Mouse (Mus musculus): ENCODE results near the gene Gbe1. TPM values are rescaled to one million over a fixed set of nuclear protein-coding genes. Genes with fewer than 3 reads are reported as not detected.

Gbe1 gene
- polyA plus RNA-seq (2012; rRNA removed) = 4.4 and 5.1 TPM in 2 replicates

DNA sequence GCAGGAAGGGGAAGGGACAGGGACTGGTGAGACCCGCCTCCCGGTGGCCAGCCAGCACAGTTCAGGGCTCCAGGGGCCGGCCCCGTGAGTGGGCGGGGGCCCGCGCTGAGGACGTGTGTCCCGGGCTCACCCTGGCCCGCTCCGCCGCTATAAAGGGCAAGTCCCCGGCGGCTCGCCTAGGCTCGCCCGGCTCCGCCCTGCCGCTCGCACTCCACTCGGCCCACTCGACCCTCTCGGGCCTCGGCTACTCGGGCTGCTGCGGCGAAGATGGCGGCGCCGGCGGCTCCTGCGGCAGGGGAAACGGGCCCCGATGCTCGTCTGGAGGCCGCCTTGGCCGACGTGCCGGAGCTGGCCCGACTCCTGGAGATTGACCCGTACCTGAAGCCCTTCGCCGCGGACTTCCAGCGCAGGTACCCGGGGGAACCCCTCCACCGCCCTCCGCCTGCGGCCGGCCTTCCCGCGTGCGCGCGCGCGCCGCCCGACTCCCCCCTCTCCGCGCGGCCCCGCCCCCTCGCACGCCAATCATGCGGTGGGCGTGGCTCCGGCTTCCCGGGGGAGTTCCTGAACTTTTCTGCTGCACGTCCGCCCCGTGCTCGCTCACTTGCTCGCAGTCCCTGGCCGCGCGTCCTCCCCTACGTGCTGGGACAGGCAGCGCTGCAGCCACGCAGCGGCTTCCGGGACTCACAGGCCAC, at the start of gene Gbe1:
Gbe1 (plus strand) TSS at position 64 of the 692 bp plus-strand sequence.
- no peaks in the 10 kb centered on the region for H3K27me3 ChIP-seq (ENCODE audit: control insufficient read depth, insufficient read depth, low read length)
- TF ChIP-seq CTCF (IDR thresholded peaks at IDR 0.05; ENCODE audit: extremely low read depth, insufficient read depth, insufficient read length, insufficient replicate concordance) (0 out of 2 replicates have a peak, but pooled peaks have one; percentile 11), POLR2A (IDR thresholded peaks at IDR 0.05; ENCODE audit: low read depth, low read length) (peak; percentile 74)
- peak within 1 kb of the TSS; percentile 99 for H3K27ac ChIP-seq (ENCODE audit: insufficient read depth, low read length)
- peak within 1 kb of the TSS; percentile 71 for H3K4me3 ChIP-seq (ENCODE audit: extremely low read depth, insufficient read depth, insufficient read length)
- under 1% methylated on average over 80 of the region's 82 CpGs for WGBS
- DNase-seq (ENCODE audit: low read depth in 1 of 2, low spot score in 2 of 2) = peak; percentile 73 to 85
- H3K36me3 ChIP-seq (ENCODE audit: control insufficient read depth, insufficient read depth, low read length) = no peaks in the 10 kb centered on the region
- H3K4me1 ChIP-seq (ENCODE audit: control insufficient read depth, insufficient read depth, insufficient read length) = no peaks in the 10 kb centered on the region; the same call in 1 of the 2 replicates

DNA sequence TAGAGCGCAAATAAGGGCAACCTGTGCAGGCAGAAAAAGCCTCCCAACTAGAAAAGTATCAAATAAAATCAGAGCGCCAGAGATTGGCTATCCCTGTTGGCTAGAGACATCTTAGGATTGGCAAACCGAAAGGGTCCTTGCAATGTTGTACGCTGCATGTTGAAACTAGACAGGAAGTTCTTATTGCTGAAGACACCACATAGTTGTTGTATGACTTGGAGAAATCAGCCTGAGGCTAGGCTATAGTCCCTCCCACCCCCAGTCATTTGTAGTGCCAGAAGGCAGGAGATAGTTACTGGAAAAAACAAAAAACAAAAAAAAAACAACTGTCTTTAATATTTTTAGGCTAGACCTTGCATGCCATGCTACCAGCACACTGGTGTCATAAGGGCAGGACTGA, 3.1 kb upstream of the Gbe1 start:
- H3K4me3 ChIP-seq (ENCODE audit: extremely low read depth, insufficient read depth, insufficient read length) = no peak overlapping the region
- WGBS = 89% methylated on average over 4 of the region's 4 CpGs
- TF ChIP-seq POLR2A (IDR thresholded peaks at IDR 0.05; ENCODE audit: low read depth, low read length) = no peak
- TF ChIP-seq CTCF (IDR thresholded peaks at IDR 0.05; ENCODE audit: extremely low read depth, insufficient read depth, insufficient read length, insufficient replicate concordance) = no peak
- no peak for DNase-seq (ENCODE audit: low read depth in 1 of 2, low spot score in 2 of 2)
- no peak overlapping the region for H3K27ac ChIP-seq (ENCODE audit: insufficient read depth, low read length)
- no peaks in the 10 kb centered on the region for H3K27me3 ChIP-seq (ENCODE audit: control insufficient read depth, insufficient read depth, low read length)
- H3K4me1 ChIP-seq (ENCODE audit: control insufficient read depth, insufficient read depth, insufficient read length) = no peaks in the 10 kb centered on the region; the same call in 1 of the 2 replicates
- H3K36me3 ChIP-seq (ENCODE audit: control insufficient read depth, insufficient read depth, low read length) = no peaks in the 10 kb centered on the region

DNA sequence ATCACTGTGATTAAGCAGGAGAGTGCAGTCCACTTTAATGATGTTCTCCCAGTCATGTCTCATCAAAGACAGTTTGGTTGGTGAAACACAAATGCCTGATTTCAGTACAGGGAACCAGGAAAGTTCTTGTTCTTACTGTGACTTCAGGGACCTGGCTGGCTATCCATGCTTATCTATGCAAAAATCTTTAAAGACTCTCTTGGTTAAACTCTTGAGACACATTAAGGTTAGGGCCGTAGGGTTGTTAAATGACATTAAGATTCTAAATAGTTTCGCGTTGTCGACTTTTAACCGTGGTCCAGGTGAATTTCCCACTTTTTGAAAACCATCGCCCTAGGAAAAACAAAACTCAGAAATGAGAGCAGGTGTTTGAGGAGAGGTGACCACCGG, 258 bp upstream of the Gbe1 start:
- no peaks in the 10 kb centered on the region for H3K36me3 ChIP-seq (ENCODE audit: control insufficient read depth, insufficient read depth, low read length)
- H3K27ac ChIP-seq (ENCODE audit: insufficient read depth, low read length) = peak overlapping the region; percentile 99
- DNase-seq (ENCODE audit: low read depth in 1 of 2, low spot score in 2 of 2) = no peak
- H3K4me3 ChIP-seq (ENCODE audit: extremely low read depth, insufficient read depth, insufficient read length) = peak overlapping the region; percentile 71
- H3K4me1 ChIP-seq (ENCODE audit: control insufficient read depth, insufficient read depth, insufficient read length) = no peaks in the 10 kb centered on the region; the same call in 1 of the 2 replicates
- H3K27me3 ChIP-seq (ENCODE audit: control insufficient read depth, insufficient read depth, low read length) = no peaks in the 10 kb centered on the region
- TF ChIP-seq POLR2A (IDR thresholded peaks at IDR 0.05; ENCODE audit: low read depth, low read length) = no peak
- under 1% methylated on average over 7 of the region's 7 CpGs for WGBS

DNA sequence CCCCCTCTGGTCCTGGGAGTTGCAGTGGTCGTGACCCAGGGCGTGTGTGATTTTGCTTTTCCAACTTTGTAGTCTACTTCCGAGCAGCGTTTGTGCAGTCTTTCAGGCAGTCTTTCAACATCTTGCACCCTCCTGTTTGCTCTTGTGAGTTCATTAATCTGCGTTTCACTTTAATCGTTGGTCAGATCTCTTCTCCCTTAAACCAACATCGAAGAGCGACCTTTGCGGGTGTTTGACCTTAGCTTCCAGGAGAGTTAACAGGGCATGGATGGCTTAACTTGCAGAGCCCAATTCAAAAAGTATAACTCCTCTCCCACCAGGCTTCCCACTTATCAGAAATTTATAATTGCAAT, 805 bp downstream of the Gbe1 start:
- H3K36me3 ChIP-seq (ENCODE audit: control insufficient read depth, insufficient read depth, low read length) = no peaks in the 10 kb centered on the region
- H3K27ac ChIP-seq (ENCODE audit: insufficient read depth, low read length) = peak overlapping the region; percentile 99
- no peaks in the 10 kb centered on the region for H3K27me3 ChIP-seq (ENCODE audit: control insufficient read depth, insufficient read depth, low read length)
- no peak for DNase-seq (ENCODE audit: low read depth in 1 of 2, low spot score in 2 of 2)
- TF ChIP-seq POLR2A (IDR thresholded peaks at IDR 0.05; ENCODE audit: low read depth, low read length) (no peak), CTCF (IDR thresholded peaks at IDR 0.05; ENCODE audit: extremely low read depth, insufficient read depth, insufficient read length, insufficient replicate concordance) (no peak)
- WGBS = 1% methylated on average over 9 of the region's 9 CpGs
- no peaks in the 10 kb centered on the region; the same call in 1 of the 2 replicates for H3K4me1 ChIP-seq (ENCODE audit: control insufficient read depth, insufficient read depth, insufficient read length)
- H3K4me3 ChIP-seq (ENCODE audit: extremely low read depth, insufficient read depth, insufficient read length) = peak overlapping the region; percentile 71

DNA sequence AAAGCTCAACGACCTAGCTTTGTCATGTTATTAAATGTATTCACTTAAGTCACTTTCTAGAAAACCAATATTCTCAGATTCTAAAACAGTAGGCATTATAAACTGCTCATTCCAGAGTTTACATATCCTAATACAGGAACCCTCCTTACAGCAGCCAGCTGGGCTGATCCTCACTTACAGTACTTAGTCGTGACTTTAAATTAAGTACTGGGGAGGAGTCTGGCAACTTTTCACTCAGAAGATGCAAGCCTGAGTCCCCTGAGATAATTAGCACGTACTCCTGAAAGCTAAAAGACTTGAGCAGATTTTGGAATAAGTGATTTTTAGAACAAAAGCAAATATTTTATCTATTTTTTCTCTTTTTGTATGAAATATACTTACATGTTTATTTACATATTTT, 1.5 kb downstream of the Gbe1 start:
- Histone ChIP-seq H3K4me3 (ENCODE audit: extremely low read depth, insufficient read depth, insufficient read length) (no peak overlapping the region), H3K27ac (ENCODE audit: insufficient read depth, low read length) (no peak overlapping the region)
- WGBS = 62% methylated on average over 3 of the region's 3 CpGs

DNA sequence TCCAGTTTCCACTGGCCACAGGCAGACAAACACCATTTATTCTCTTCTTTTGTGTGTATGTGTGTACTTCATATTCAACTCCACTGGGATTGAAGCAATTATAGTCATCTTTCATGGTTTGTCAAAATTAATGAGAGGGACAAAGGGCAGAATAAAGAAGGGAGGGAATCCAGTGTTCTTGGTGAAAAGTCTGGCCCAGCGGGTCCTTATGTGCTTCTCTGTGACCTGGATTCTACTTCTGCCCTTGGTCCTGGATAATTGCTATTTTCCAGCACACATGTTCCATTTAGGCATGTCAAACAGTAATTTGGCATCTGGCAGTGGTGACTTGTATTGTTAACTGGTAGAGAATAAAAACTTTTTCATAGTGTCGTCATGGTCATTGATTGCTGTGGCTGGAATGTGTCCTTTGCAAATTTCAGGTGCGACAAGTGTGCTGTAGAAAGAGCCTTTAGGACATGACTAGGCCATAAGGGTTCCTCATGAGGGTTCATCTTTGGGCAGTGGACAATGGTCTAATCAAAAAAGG, 2.2 kb downstream of the Gbe1 start:
- H3K36me3 ChIP-seq (ENCODE audit: control insufficient read depth, insufficient read depth, low read length) = no peaks in the 10 kb centered on the region
- no peaks in the 10 kb centered on the region for H3K27me3 ChIP-seq (ENCODE audit: control insufficient read depth, insufficient read depth, low read length)
- DNase-seq (ENCODE audit: low read depth in 1 of 2, low spot score in 2 of 2) = no peak
- TF ChIP-seq POLR2A (IDR thresholded peaks at IDR 0.05; ENCODE audit: low read depth, low read length) (no peak), CTCF (IDR thresholded peaks at IDR 0.05; ENCODE audit: extremely low read depth, insufficient read depth, insufficient read length, insufficient replicate concordance) (no peak)
- 93% methylated on average over 3 of the region's 3 CpGs for WGBS
- H3K4me1 ChIP-seq (ENCODE audit: control insufficient read depth, insufficient read depth, insufficient read length) = no peaks in the 10 kb centered on the region; the same call in 1 of the 2 replicates
- H3K27ac ChIP-seq (ENCODE audit: insufficient read depth, low read length) = no peak overlapping the region
- no peak overlapping the region for H3K4me3 ChIP-seq (ENCODE audit: extremely low read depth, insufficient read depth, insufficient read length)

More for the DNA sequence above, 1.5 kb downstream of the Gbe1 start:
- no peak for DNase-seq (ENCODE audit: low read depth in 1 of 2, low spot score in 2 of 2)
- TF ChIP-seq POLR2A (IDR thresholded peaks at IDR 0.05; ENCODE audit: low read depth, low read length) (no peak), CTCF (IDR thresholded peaks at IDR 0.05; ENCODE audit: extremely low read depth, insufficient read depth, insufficient read length, insufficient replicate concordance) (no peak)
- Histone ChIP-seq H3K4me1 (ENCODE audit: control insufficient read depth, insufficient read depth, insufficient read length) (no peaks in the 10 kb centered on the region; the same call in 1 of the 2 replicates), H3K27me3 (ENCODE audit: control insufficient read depth, insufficient read depth, low read length) (no peaks in the 10 kb centered on the region), H3K36me3 (ENCODE audit: control insufficient read depth, insufficient read depth, low read length) (no peaks in the 10 kb centered on the region)

DNA sequence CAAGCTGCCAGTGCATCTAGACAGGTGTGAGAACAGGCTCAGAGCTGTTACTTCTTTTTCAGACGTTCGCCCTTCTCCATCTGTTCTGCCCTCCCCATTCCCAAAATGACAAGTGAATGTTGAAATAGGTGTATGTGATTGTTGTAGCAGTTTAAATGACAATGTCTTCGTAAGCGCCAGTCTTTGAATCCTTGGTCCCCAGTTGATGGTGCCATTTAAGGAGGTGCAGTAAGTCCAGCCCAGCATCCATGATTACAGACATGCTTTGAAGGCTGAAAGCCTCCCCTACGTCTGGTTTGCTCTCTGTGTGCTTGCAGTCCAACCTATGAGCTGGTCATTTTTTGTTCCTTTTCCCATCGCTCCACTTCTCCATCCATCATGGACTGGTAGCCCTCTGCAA, 5.6 kb downstream of the Gbe1 start:
- Histone ChIP-seq H3K4me3 (ENCODE audit: extremely low read depth, insufficient read depth, insufficient read length) (no peak overlapping the region), H3K27ac (ENCODE audit: insufficient read depth, low read length) (no peak overlapping the region), H3K4me1 (ENCODE audit: control insufficient read depth, insufficient read depth, insufficient read length) (no peaks in the 10 kb centered on the region), H3K36me3 (ENCODE audit: control insufficient read depth, insufficient read depth, low read length) (no peaks in the 10 kb centered on the region), H3K27me3 (ENCODE audit: control insufficient read depth, insufficient read depth, low read length) (no peaks in the 10 kb centered on the region)
- WGBS = 91% methylated on average over 6 of the region's 6 CpGs
- DNase-seq (ENCODE audit: low read depth in 1 of 2, low spot score in 2 of 2) = no peak
- TF ChIP-seq POLR2A (IDR thresholded peaks at IDR 0.05; ENCODE audit: low read depth, low read length) (no peak), CTCF (IDR thresholded peaks at IDR 0.05; ENCODE audit: extremely low read depth, insufficient read depth, insufficient read length, insufficient replicate concordance) (no peak)
